15 mouse cellular contexts compared by ENCODE assay signal in the genomic region with DNA sequence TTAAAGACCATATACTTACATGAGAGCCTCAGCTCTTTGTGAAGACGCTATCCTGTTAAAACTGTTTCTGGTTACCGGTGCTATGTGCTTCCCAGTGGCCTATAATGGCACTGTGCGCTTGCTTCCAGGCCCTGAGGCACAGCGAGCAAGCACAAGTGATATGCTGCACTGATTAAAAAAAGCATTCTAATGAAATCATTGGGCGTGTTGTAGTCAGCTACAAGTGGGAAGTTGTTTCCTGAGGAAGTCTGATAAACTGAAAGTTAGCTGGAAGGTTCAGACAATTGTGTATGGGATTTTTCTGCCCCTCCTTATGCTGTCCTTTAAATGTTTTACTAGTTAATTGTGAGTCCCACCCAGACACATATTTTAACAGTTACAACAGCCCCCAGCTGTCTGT. TPM values are rescaled to one million over a fixed set of nuclear protein-coding genes. Genes with fewer than 3 reads are reported as not detected.
DNase-seq lines count a peak whose midpoint lies in the region; ATAC-seq and TF ChIP-seq lines count a peak whose summit lies in the region.
"Had no signal": no experiment of that assay in that cellular context is flagged by ENCODE, and none has a peak within 500 bp of the region (broad histone marks: within the 10 kb centered on the region; RNA-seq: fewer than 3 reads in every experiment).

No protein-coding gene starts in this region.

- peak overlapping the region; percentile 43; the same call in 1 of the 2 replicates for H3K27ac ChIP-seq in hindbrain, embryonic 14.5 days
- H3K27ac ChIP-seq in hindbrain, embryonic 11.5 days (ENCODE audit: low read depth, low read length): no peak overlapping the region
- peak overlapping the region; percentile 21; the same call in 1 of the 2 replicates for H3K27ac ChIP-seq in lung, postnatal 0 days (ENCODE audit: low read length)
- peak overlapping the region; percentile 17; the same call in 1 of the 2 replicates for H3K27ac ChIP-seq in embryonic facial prominence, embryonic 15.5 days (replicated peaks)
- H3K27ac ChIP-seq in hindbrain, embryonic 16.5 days (ENCODE audit: low read depth, low read length): no peak overlapping the region; the same call in 1 of the 2 replicates
- H3K27ac ChIP-seq: forebrain, embryonic 12.5 days; liver, embryonic 13.5 days had no signal

- no peaks in the 10 kb centered on the region for H3K27me3 ChIP-seq in hindbrain, embryonic 14.5 days (ENCODE audit: control insufficient read depth, insufficient read depth, low read length)
- no peaks in the 10 kb centered on the region for H3K27me3 ChIP-seq in hindbrain, embryonic 11.5 days (ENCODE audit: control insufficient read depth, insufficient read depth, low read length)
- no peaks in the 10 kb centered on the region for H3K27me3 ChIP-seq in lung, postnatal 0 days (replicated peaks; ENCODE audit: insufficient read depth, low read length)
- no peaks in the 10 kb centered on the region for H3K27me3 ChIP-seq in embryonic facial prominence, embryonic 15.5 days
- no peaks in the 10 kb centered on the region for H3K27me3 ChIP-seq in myocyte (ENCODE audit: control insufficient read depth, insufficient read depth, insufficient read length)
- H3K27me3 ChIP-seq in hindbrain, embryonic 16.5 days (replicated peaks; ENCODE audit: control insufficient read depth, insufficient read depth, low read length): no peaks in the 10 kb centered on the region
- H3K27me3 ChIP-seq: CH12.LX; forebrain, embryonic 12.5 days; liver, embryonic 13.5 days had no signal

- DNase-seq in hindbrain, embryonic 14.5 days (ENCODE audit: low spot score): peak; percentile 49
- DNase-seq in hindbrain, embryonic 11.5 days (ENCODE audit: low spot score): no peak
- DNase-seq in lung, postnatal 0 days (ENCODE audit: low spot score): peak; percentile 72
- no peak for DNase-seq in lung, postnatal 4 days
- DNase-seq in layer of hippocampus, postnatal 36 days: no peak
- DNase-seq: adrenal gland, postnatal 10 days; gastrocnemius, postnatal 25 days; liver, embryonic 13.5 days; thymus, adult 2 months had no signal

- TF ChIP-seq CTCF in lung, postnatal 0 days (IDR thresholded peaks at IDR 0.05): no peak

- no peak overlapping the region for H3ac ChIP-seq in myocyte (ENCODE audit: control insufficient read depth, insufficient read length)

- no peak overlapping the region for H3K4me2 ChIP-seq in hindbrain, embryonic 14.5 days (replicated peaks)
- H3K4me2 ChIP-seq in hindbrain, embryonic 11.5 days (replicated peaks; ENCODE audit: low read depth, low read length): no peak overlapping the region
- H3K4me2 ChIP-seq in lung, postnatal 0 days (replicated peaks; ENCODE audit: low read depth, low read length): no peak overlapping the region
- H3K4me2 ChIP-seq in embryonic facial prominence, embryonic 15.5 days (replicated peaks): no peak overlapping the region
- H3K4me2 ChIP-seq in myocyte (ENCODE audit: low read depth): peak overlapping the region; percentile 26
- H3K4me2 ChIP-seq in hindbrain, embryonic 16.5 days (ENCODE audit: low read length): no peak overlapping the region
- H3K4me2 ChIP-seq: forebrain, embryonic 12.5 days; liver, embryonic 13.5 days had no signal

- TF ChIP-seq EP300 in lung, postnatal 0 days (IDR thresholded peaks at IDR 0.05): peak; percentile 56

- no peaks in the 10 kb centered on the region for H3K9me3 ChIP-seq in hindbrain, embryonic 14.5 days (ENCODE audit: control insufficient read depth, low read length)
- no peaks in the 10 kb centered on the region for H3K9me3 ChIP-seq in hindbrain, embryonic 11.5 days (ENCODE audit: control insufficient read depth, low read length)
- no peaks in the 10 kb centered on the region for H3K9me3 ChIP-seq in lung, postnatal 0 days (ENCODE audit: low read length)
- no peaks in the 10 kb centered on the region for H3K9me3 ChIP-seq in embryonic facial prominence, embryonic 15.5 days (replicated peaks)
- no peaks in the 10 kb centered on the region for H3K9me3 ChIP-seq in hindbrain, embryonic 16.5 days (ENCODE audit: control insufficient read depth, low read length)
- H3K9me3 ChIP-seq: forebrain, embryonic 12.5 days; liver, embryonic 13.5 days had no signal

- no peak for TF ChIP-seq POLR2A in myocyte (IDR thresholded peaks at IDR 0.05; ENCODE audit: insufficient read length, low read depth)

- 61% methylated on average over 5 of the region's 5 CpGs for WGBS in hindbrain, embryonic 14.5 days
- WGBS in hindbrain, embryonic 11.5 days: 79% methylated on average over 5 of the region's 5 CpGs
- WGBS in lung, postnatal 0 days: 52% methylated on average over 5 of the region's 5 CpGs
- 22% methylated on average over 5 of the region's 5 CpGs for WGBS in embryonic facial prominence, embryonic 15.5 days
- WGBS in hindbrain, embryonic 16.5 days: 49% methylated on average over 5 of the region's 5 CpGs

- H3K36me3 ChIP-seq in hindbrain, embryonic 14.5 days (replicated peaks; ENCODE audit: control insufficient read depth, insufficient read depth): no peaks in the 10 kb centered on the region
- H3K36me3 ChIP-seq in hindbrain, embryonic 11.5 days (ENCODE audit: control insufficient read depth, insufficient read depth, low read length): no peaks in the 10 kb centered on the region
- no peaks in the 10 kb centered on the region for H3K36me3 ChIP-seq in lung, postnatal 0 days (ENCODE audit: insufficient read depth, low read length)
- H3K36me3 ChIP-seq in embryonic facial prominence, embryonic 15.5 days: no peaks in the 10 kb centered on the region
- no peaks in the 10 kb centered on the region for H3K36me3 ChIP-seq in myocyte (ENCODE audit: control insufficient read depth, insufficient read depth)
- H3K36me3 ChIP-seq in hindbrain, embryonic 16.5 days (ENCODE audit: control insufficient read depth, insufficient read depth, low read length): no peaks in the 10 kb centered on the region
- H3K36me3 ChIP-seq: forebrain, embryonic 12.5 days; liver, embryonic 13.5 days had no signal

- no peak for ATAC-seq in hindbrain, embryonic 14.5 days (ENCODE audit: low FRiP score)
- no peak for ATAC-seq in hindbrain, embryonic 11.5 days (ENCODE audit: low FRiP score)
- ATAC-seq in lung, postnatal 0 days: peak; percentile 50
- no peak for ATAC-seq in embryonic facial prominence, embryonic 15.5 days (ENCODE audit: insufficient number of reproducible peaks, low FRiP score, low TSS enrichment, low read depth)
- ATAC-seq in hindbrain, embryonic 16.5 days: no peak
- ATAC-seq: inflammation-experienced regulatory T-cells, adult 6 months had no signal

- H3K4me3 ChIP-seq in hindbrain, embryonic 14.5 days (replicated peaks; ENCODE audit: low read length): no peak overlapping the region
- H3K4me3 ChIP-seq in hindbrain, embryonic 11.5 days (ENCODE audit: low read depth, low read length): no peak overlapping the region
- no peak overlapping the region for H3K4me3 ChIP-seq in lung, postnatal 0 days (ENCODE audit: low read depth, low read length)
- H3K4me3 ChIP-seq in embryonic facial prominence, embryonic 15.5 days (replicated peaks): no peak overlapping the region
- no peak overlapping the region for H3K4me3 ChIP-seq in myocyte
- no peak overlapping the region for H3K4me3 ChIP-seq in hindbrain, embryonic 16.5 days (ENCODE audit: low read length)
- H3K4me3 ChIP-seq: forebrain, embryonic 12.5 days; liver, embryonic 13.5 days had no signal

- H3K9ac ChIP-seq in hindbrain, embryonic 14.5 days: no peak overlapping the region
- H3K9ac ChIP-seq in hindbrain, embryonic 11.5 days (ENCODE audit: low read depth, low read length): no peak overlapping the region
- H3K9ac ChIP-seq in lung, postnatal 0 days (replicated peaks; ENCODE audit: low read depth): no peak overlapping the region
- no peak overlapping the region for H3K9ac ChIP-seq in embryonic facial prominence, embryonic 15.5 days
- H3K9ac ChIP-seq in hindbrain, embryonic 16.5 days (ENCODE audit: low read depth, low read length): no peak overlapping the region
- H3K9ac ChIP-seq: forebrain, embryonic 12.5 days; liver, embryonic 13.5 days had no signal

- H3K79me2 ChIP-seq in myocyte (ENCODE audit: control insufficient read depth, insufficient read depth): peaks cover 74% of the 10 kb centered on the region

- peaks cover 49% of the 10 kb centered on the region for H3K4me1 ChIP-seq in hindbrain, embryonic 14.5 days (replicated peaks; ENCODE audit: control insufficient read depth, insufficient read depth, low read length)
- peaks cover 2% of the 10 kb centered on the region; the same call in 1 of the 2 replicates for H3K4me1 ChIP-seq in hindbrain, embryonic 11.5 days (replicated peaks; ENCODE audit: control insufficient read depth, insufficient read depth, low read length)
- H3K4me1 ChIP-seq in lung, postnatal 0 days (ENCODE audit: insufficient read depth, low read depth, low read length): peaks cover 15% of the 10 kb centered on the region; the same call in 1 of the 2 replicates
- peaks cover 43% of the 10 kb centered on the region for H3K4me1 ChIP-seq in embryonic facial prominence, embryonic 15.5 days
- peaks cover 37% of the 10 kb centered on the region for H3K4me1 ChIP-seq in hindbrain, embryonic 16.5 days (ENCODE audit: control insufficient read depth, insufficient read depth, low read depth, low read length)

TF ChIP-seq in myocyte, 11 proteins besides CTCF, POLR2A, EP300 and RAD21:
- TF ChIP-seq E2F4 (IDR thresholded peaks at IDR 0.05; ENCODE audit: insufficient read depth) (no peak), TCF12 (IDR thresholded peaks at IDR 0.05; ENCODE audit: insufficient read depth, poor library complexity, severe bottlenecking) (no peak), REST (IDR thresholded peaks at IDR 0.05; ENCODE audit: insufficient read depth, insufficient read length) (no peak), MYOD1 (IDR thresholded peaks at IDR 0.05; ENCODE audit: control insufficient read depth in 1 of 3, insufficient read length in 2 of 3, low read depth in 2 of 3) (no peak), SRF (IDR thresholded peaks at IDR 0.05; ENCODE audit: control insufficient read depth, insufficient read length, low read depth) (no peak), USF1 (IDR thresholded peaks at IDR 0.05; ENCODE audit: low read depth) (no peak), MYOG (IDR thresholded peaks at IDR 0.05; ENCODE audit: control insufficient read depth in 1 of 3, insufficient read depth in 1 of 3, insufficient read length in 2 of 3, low read depth in 2 of 3) (no peak)

RNA-seq across cellular contexts. Expression of a gene that starts 49.0 kb away (rescaled TPM):
- 105 and 112 TPM in 2 replicates for polyA plus RNA-seq in hindbrain, embryonic 14.5 days (2014; fragmentation: Nextera tagmentation; extraction: Ambion mirVana)
- polyA plus RNA-seq in hindbrain, embryonic 11.5 days (2014; fragmentation: Nextera tagmentation; extraction: Ambion mirVana): 51.1 and 53.2 TPM in 2 replicates
- 21.1 and 23.0 TPM in 2 replicates for polyA plus RNA-seq in lung, postnatal 0 days (2015; fragmentation: Nextera tagmentation; extraction: Ambion mirVana)
- 42.8 and 53.2 TPM in 2 replicates for polyA plus RNA-seq in embryonic facial prominence, embryonic 15.5 days (2015; fragmentation: Nextera tagmentation; extraction: Ambion mirVana)
- polyA plus RNA-seq in myocyte (2012; fragmentation: generic; extraction: Trizol): 148 TPM
- total RNA-seq in layer of hippocampus, postnatal 36 days (2021): 100 to 1,000 TPM; 137 to 141 TPM
- polyA plus RNA-seq in hindbrain, embryonic 16.5 days (2015; fragmentation: Nextera tagmentation; extraction: Ambion mirVana): 74.1 and 74.9 TPM in 2 replicates

Comparison
In these comparisons a context has a peak if more than half of its experiments do, and no peak if none do; other contexts are left out.
1. DNase-seq: peak in hindbrain, embryonic 14.5 days (single experiment) and lung, postnatal 0 days (single experiment); none in hindbrain, embryonic 11.5 days (single experiment), lung, postnatal 4 days (0 of 2) and layer of hippocampus, postnatal 36 days (0 of 2).
2. H3K27ac ChIP-seq: peak in hindbrain, embryonic 14.5 days (single experiment), lung, postnatal 0 days (single experiment) and embryonic facial prominence, embryonic 15.5 days (single experiment); none in hindbrain, embryonic 11.5 days (single experiment) and hindbrain, embryonic 16.5 days (single experiment).